Mouse (Mus musculus) kidney, adult 2 months (tissue): Measurements from ENCODE around the gene Ppp1r13b.

Experiments used
- CTCF ChIP-seq: fragments of 200-500 bp; conservative IDR thresholded peaks from 2 replicates; pipeline ENCODE4 v1.5.1; 2011; ENCODE audit warnings: low read depth, mild to moderate bottlenecking, control low read depth, low read length, moderate library complexity, mixed read lengths; ENCODE audit not compliant: insufficient read depth, insufficient read length
- POLR2A ChIP-seq: fragments of 200-500 bp; IDR thresholded peaks from one replicate; pipeline ENCODE4 v1.6.1; 2011; ENCODE audit warnings: low read depth, low read length, control low read depth

DNA sequence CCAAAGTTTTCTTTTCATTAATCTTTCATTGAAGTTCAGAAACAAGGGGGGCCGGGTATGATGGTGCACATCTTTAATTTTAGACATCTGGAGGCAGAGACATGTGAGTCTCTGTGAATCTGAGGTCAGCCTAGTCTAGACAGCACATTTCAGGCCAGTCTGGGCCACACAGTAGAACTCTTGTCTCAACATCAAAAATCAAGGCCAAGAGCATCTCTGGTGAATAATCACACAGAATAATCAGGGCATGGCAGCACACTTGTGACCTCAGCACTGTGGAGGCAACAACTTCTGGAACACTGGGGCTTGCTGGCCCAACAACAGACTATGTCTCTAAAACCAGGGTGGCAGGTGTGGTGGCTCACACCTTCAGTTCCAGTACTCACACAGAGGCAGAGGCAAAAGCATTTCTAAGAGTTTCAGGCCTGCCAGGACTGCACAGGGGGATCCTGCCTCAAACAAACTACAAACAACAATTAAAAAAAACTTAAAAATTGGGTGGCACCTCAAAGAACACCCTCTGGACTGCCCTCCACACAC lies 33.2 kb downstream of the Ppp1r13b start:
- TF ChIP-seq CTCF (no peak), POLR2A (no peak)
